Mouse (Mus musculus) embryo, embryonic 10.5 days (tissue): ENCODE results near the gene Lipt2.

ENCODE experiments used
- DNase-seq: peaks from one replicate; pipeline ENCODE4 v3.0.0-alpha.2; 2015; ENCODE audit warnings: low spot score

Lipt2 gene

GRCm38 (mm10) chr7:100170756-100171155 lies 11.7 kb downstream of the Lipt2 start:
- DNase-seq, result no peak

GRCm38 (mm10) chr7:100176269-100176668 lies 17.2 kb downstream of the Lipt2 start, which contains the start of gene Kcne3:
Kcne3 (plus strand) TSS chr7:100176502.
- no peak for DNase-seq

GRCm38 (mm10) chr7:100178016-100178890 lies 19.2 kb downstream of the Lipt2 start:
- DNase-seq, result peak; percentile 70

- peak; percentile 46 for DNase-seq
Observed at GRCm38 (mm10) chr7:100178891-100179233, 19.8 kb downstream of the Lipt2 start.

GRCm38 (mm10) chr7:100179394-100179793 lies 20.3 kb downstream of the Lipt2 start:
- no peak for DNase-seq

GRCm38 (mm10) chr7:100179836-100180407 lies 20.8 kb downstream of the Lipt2 start:
- DNase-seq, result no peak

- no peak for DNase-seq
Observed at GRCm38 (mm10) chr7:100181176-100181575, 22.1 kb downstream of the Lipt2 start.

GRCm38 (mm10) chr7:100181614-100182013 lies 22.5 kb downstream of the Lipt2 start:
- no peak for DNase-seq

- DNase-seq, result no peak
Observed at GRCm38 (mm10) chr7:100182388-100182787, 23.3 kb downstream of the Lipt2 start.

- peak; percentile 76 for DNase-seq
Observed at GRCm38 (mm10) chr7:100187601-100188000, 28.5 kb downstream of the Lipt2 start.

GRCm38 (mm10) chr7:100190167-100190566 lies 31.1 kb downstream of the Lipt2 start:
- no peak for DNase-seq

- peak; percentile 79 for DNase-seq
Observed at GRCm38 (mm10) chr7:100190778-100191177, 31.7 kb downstream of the Lipt2 start.

- no peak for DNase-seq
Observed at GRCm38 (mm10) chr7:100201191-100201590, 42.1 kb downstream of the Lipt2 start.

GRCm38 (mm10) chr7:100203616-100204015 lies 44.5 kb downstream of the Lipt2 start:
- no peak for DNase-seq

- DNase-seq, result no peak
Observed at GRCm38 (mm10) chr7:100204871-100205270, 45.8 kb downstream of the Lipt2 start.

GRCm38 (mm10) chr7:100206144-100206543 lies 47.1 kb downstream of the Lipt2 start:
- no peak for DNase-seq

- DNase-seq, result no peak
Observed at GRCm38 (mm10) chr7:100207886-100208285, 48.8 kb downstream of the Lipt2 start.
